Mouse (Mus musculus): ENCODE data around the gene Atp2a1. TPM values are rescaled to one million over a fixed set of nuclear protein-coding genes. Genes with fewer than 3 reads are reported as not detected.

The Atp2a1 gene
- total and polyA plus RNA-seq, 3 experiments: 0.04 to 0.47 TPM; not detected in 1

GRCm38 (mm10) chr7:126414725-126415124 is 48.2 kb downstream of the Atp2a1 start, which contains the start of gene Cd19:
Cd19 (minus strand) TSS chr7:126414889.
- peaks cover 0 to 2% of the 10 kb centered on the region in 2 experiments; a peak in 3 of 4 replicates for H3K27me3 ChIP-seq (ENCODE audit: control insufficient read depth in 1 of 2, insufficient read depth in 2 of 2, low read length in 2 of 2)
- no peak for DNase-seq (ENCODE audit: low read depth, low spot score)
- no peaks in the 10 kb centered on the region for H3K79me2 ChIP-seq (ENCODE audit: control insufficient read depth, insufficient read depth, low read length, poor library complexity)
- no peak within 1 kb of the TSS for H3K9ac ChIP-seq (ENCODE audit: control insufficient read depth, low read depth, low read length, poor library complexity, severe bottlenecking)
- H3K4me1 ChIP-seq (ENCODE audit: control insufficient read depth in 1 of 2, insufficient read depth in 2 of 2, low read length in 2 of 2): peaks cover 0 to 17% of the 10 kb centered on the region in 2 experiments; a peak in 2 of 4 replicates
- TF ChIP-seq RAD21 (IDR thresholded peaks at IDR 0.05; ENCODE audit: low read depth, low read length) (no peak), ETS1 (IDR thresholded peaks at IDR 0.05; ENCODE audit: low read depth, low read length) (no peak)
- H3K9me3 ChIP-seq (replicated peaks; ENCODE audit: insufficient read depth, low read length): no peaks in the 10 kb centered on the region
- H3K4me3 ChIP-seq (ENCODE audit: control insufficient read depth in 1 of 2, insufficient read depth in 1 of 2, low read depth in 2 of 2, low read length in 2 of 2): no peak within 1 kb of the TSS
- H3K27ac ChIP-seq (ENCODE audit: control insufficient read depth, low read depth, low read length): no peak within 1 kb of the TSS
- 0 out of 4 replicates have a peak, but pooled peaks cover 0 to 3% of the 10 kb centered on the region in 2 experiments for H3K36me3 ChIP-seq (ENCODE audit: control insufficient read depth in 1 of 2, insufficient read depth in 2 of 2, low read length in 2 of 2)

DNA sequence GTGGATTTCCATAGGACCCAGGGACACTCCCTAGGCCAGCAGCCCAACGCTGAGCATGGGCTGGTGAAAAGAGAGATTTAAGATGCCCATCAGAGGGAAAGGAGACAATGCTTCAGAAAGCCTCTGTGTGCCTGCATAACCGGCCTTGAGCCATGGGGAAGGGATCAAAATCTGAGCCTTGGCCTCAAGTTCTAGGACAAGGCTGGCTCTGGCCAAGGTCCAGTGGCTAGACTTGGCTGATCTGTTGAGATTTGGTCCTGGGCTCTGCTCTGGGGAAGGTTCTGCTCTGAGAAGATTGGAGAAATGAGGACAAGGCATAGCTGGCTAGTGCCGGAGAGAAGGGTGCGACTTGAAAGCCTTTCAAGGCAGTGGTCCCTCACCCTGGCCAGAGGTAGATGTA is 51.8 kb downstream of the Atp2a1 start:
- no peak for DNase-seq (ENCODE audit: low read depth, low spot score)
- H3K4me1 ChIP-seq (ENCODE audit: control insufficient read depth in 1 of 2, insufficient read depth in 2 of 2, low read length in 2 of 2): 0 out of 4 replicates have a peak, but pooled peaks cover 0 to under 1% of the 10 kb centered on the region in 2 experiments
- H3K9ac ChIP-seq (ENCODE audit: control insufficient read depth, low read depth, low read length, poor library complexity, severe bottlenecking): no peak overlapping the region
- no peaks in the 10 kb centered on the region for H3K9me3 ChIP-seq (replicated peaks; ENCODE audit: insufficient read depth, low read length)
- peaks cover 0 to 3% of the 10 kb centered on the region in 2 experiments; a peak in 3 of 4 replicates for H3K27me3 ChIP-seq (ENCODE audit: control insufficient read depth in 1 of 2, insufficient read depth in 2 of 2, low read length in 2 of 2)
- H3K36me3 ChIP-seq (ENCODE audit: control insufficient read depth in 1 of 2, insufficient read depth in 2 of 2, low read length in 2 of 2): no peaks in the 10 kb centered on the region
- H3K4me3 ChIP-seq (ENCODE audit: control insufficient read depth in 1 of 2, insufficient read depth in 1 of 2, low read depth in 2 of 2, low read length in 2 of 2): no peak overlapping the region
- TF ChIP-seq USF2 (IDR thresholded peaks at IDR 0.05; ENCODE audit: borderline replicate concordance in 1 of 2, insufficient read depth in 1 of 2, low read depth in 1 of 2, low read length in 2 of 2): no peak
- TF ChIP-seq SMC3 (IDR thresholded peaks at IDR 0.05; ENCODE audit: low read depth, low read length): no peak
- TF ChIP-seq TAL1 (IDR thresholded peaks at IDR 0.05; ENCODE audit: low read length): no peak
- TF ChIP-seq RCOR1 (IDR thresholded peaks at IDR 0.05; ENCODE audit: low read depth, low read length): no peak
- no peak for TF ChIP-seq SIN3A (IDR thresholded peaks at IDR 0.05; ENCODE audit: low read length)
- TF ChIP-seq CHD1 (IDR thresholded peaks at IDR 0.05; ENCODE audit: low read depth, low read length): no peak
- TF ChIP-seq ZNF384 (IDR thresholded peaks at IDR 0.05; ENCODE audit: low read depth, low read length): no peak
- TF ChIP-seq ZC3H11A (IDR thresholded peaks at IDR 0.05; ENCODE audit: low read depth, low read length): no peak
- TF ChIP-seq POLR2AphosphoS2 (IDR thresholded peaks at IDR 0.05; ENCODE audit: low read length): no peak
- TF ChIP-seq POLR2A (IDR thresholded peaks at IDR 0.05; ENCODE audit: control insufficient read depth in 1 of 2, insufficient read depth in 1 of 2, low read depth in 1 of 2, low read length in 2 of 2, poor library complexity in 1 of 2): no peak
- no peak for TF ChIP-seq ELF1 (IDR thresholded peaks at IDR 0.05; ENCODE audit: low read depth, low read length)
- no peak for TF ChIP-seq NELFE (IDR thresholded peaks at IDR 0.05; ENCODE audit: low read depth, low read length)
- TF ChIP-seq UBTF (IDR thresholded peaks at IDR 0.05; ENCODE audit: borderline replicate concordance, insufficient read depth, low read depth, low read length): no peak
- H3K79me2 ChIP-seq (ENCODE audit: control insufficient read depth, insufficient read depth, low read length, poor library complexity): no peaks in the 10 kb centered on the region
- no peak overlapping the region for H3K27ac ChIP-seq (ENCODE audit: control insufficient read depth, low read depth, low read length)

DNA sequence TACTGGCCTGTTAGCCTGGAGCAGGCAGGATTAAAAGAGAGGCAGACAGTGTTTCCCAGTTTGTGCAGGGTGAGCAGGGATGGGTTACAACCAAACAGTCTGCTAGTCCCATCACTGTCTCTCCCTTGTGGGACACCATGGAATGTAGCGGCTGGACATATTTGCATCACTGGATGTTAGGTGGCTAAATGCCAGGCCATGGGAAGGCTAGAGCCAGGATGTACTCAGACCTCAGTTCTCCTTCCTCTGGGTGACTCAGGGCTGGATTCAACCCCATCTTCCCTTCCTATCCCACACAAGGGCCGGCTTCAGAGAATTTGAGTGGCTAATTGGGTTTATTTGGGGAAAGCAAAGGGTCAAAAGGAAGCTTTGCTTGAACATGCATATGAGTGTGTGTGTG is 54.2 kb downstream of the Atp2a1 start:
- peaks cover 0 to 5% of the 10 kb centered on the region in 2 experiments for H3K27me3 ChIP-seq (ENCODE audit: control insufficient read depth in 1 of 2, insufficient read depth in 2 of 2, low read length in 2 of 2)
- no peaks in the 10 kb centered on the region for H3K36me3 ChIP-seq (ENCODE audit: control insufficient read depth in 1 of 2, insufficient read depth in 2 of 2, low read length in 2 of 2)
- H3K79me2 ChIP-seq (ENCODE audit: control insufficient read depth, insufficient read depth, low read length, poor library complexity): no peaks in the 10 kb centered on the region
- no peaks in the 10 kb centered on the region for H3K4me1 ChIP-seq (ENCODE audit: control insufficient read depth in 1 of 2, insufficient read depth in 2 of 2, low read length in 2 of 2)
- no peak overlapping the region for H3K9ac ChIP-seq (ENCODE audit: control insufficient read depth, low read depth, low read length, poor library complexity, severe bottlenecking)
- no peak for DNase-seq (ENCODE audit: low read depth, low spot score)
- H3K27ac ChIP-seq (ENCODE audit: control insufficient read depth, low read depth, low read length): no peak overlapping the region
- no peak overlapping the region for H3K4me3 ChIP-seq (ENCODE audit: control insufficient read depth in 1 of 2, insufficient read depth in 1 of 2, low read depth in 2 of 2, low read length in 2 of 2)
- no peaks in the 10 kb centered on the region for H3K9me3 ChIP-seq (replicated peaks; ENCODE audit: insufficient read depth, low read length)
- TF ChIP-seq MYB (IDR thresholded peaks at IDR 0.05; ENCODE audit: low read depth, low read length): no peak
- TF ChIP-seq TAL1 (IDR thresholded peaks at IDR 0.05; ENCODE audit: low read length): no peak
- TF ChIP-seq POLR2AphosphoS5 (IDR thresholded peaks at IDR 0.05; ENCODE audit: borderline replicate concordance, low read depth, low read length): no peak
- no peak for TF ChIP-seq MXI1 (IDR thresholded peaks at IDR 0.05; ENCODE audit: low read depth, low read length)
- no peak for TF ChIP-seq MAZ (IDR thresholded peaks at IDR 0.05; ENCODE audit: low read depth, low read length)
- TF ChIP-seq USF2 (IDR thresholded peaks at IDR 0.05; ENCODE audit: borderline replicate concordance in 1 of 2, insufficient read depth in 1 of 2, low read depth in 1 of 2, low read length in 2 of 2): no peak
- TF ChIP-seq POLR2A (IDR thresholded peaks at IDR 0.05; ENCODE audit: control insufficient read depth in 1 of 2, insufficient read depth in 1 of 2, low read depth in 1 of 2, low read length in 2 of 2, poor library complexity in 1 of 2): no peak
- no peak for TF ChIP-seq E2F4 (IDR thresholded peaks at IDR 0.05; ENCODE audit: borderline replicate concordance, low read depth, low read length)
- no peak for TF ChIP-seq MEF2A (IDR thresholded peaks at IDR 0.05; ENCODE audit: extremely low read depth, insufficient replicate concordance, low read depth, low read length, poor library complexity, severe bottlenecking)
- TF ChIP-seq SMC3 (IDR thresholded peaks at IDR 0.05; ENCODE audit: low read depth, low read length): no peak
- TF ChIP-seq GATA1 (IDR thresholded peaks at IDR 0.05; ENCODE audit: low read depth, low read length): no peak
- TF ChIP-seq TBP (IDR thresholded peaks at IDR 0.05; ENCODE audit: low read depth, low read length): no peak
- no peak for TF ChIP-seq RCOR1 (IDR thresholded peaks at IDR 0.05; ENCODE audit: low read depth, low read length)
- TF ChIP-seq POLR2AphosphoS2 (IDR thresholded peaks at IDR 0.05; ENCODE audit: low read length): no peak
- no peak for TF ChIP-seq BHLHE40 (IDR thresholded peaks at IDR 0.05; ENCODE audit: borderline replicate concordance, low read depth, low read length)
- no peak for TF ChIP-seq GABPA (IDR thresholded peaks at IDR 0.05; ENCODE audit: low read depth, low read length)
